Mouse (Mus musculus) erythroid progenitor cell, adult 5-6 weeks (primary cell): Measurements from ENCODE around the gene Jakmip3. TPM values are rescaled to one million over a fixed set of nuclear protein-coding genes. Genes with fewer than 3 reads are reported as not detected.

Experiments
- ATAC-seq: replicated peaks from 2 replicates; pipeline ENCODE4 v1.8.0; 2016; ENCODE audit warnings: moderate number of reproducible peaks, mild to moderate bottlenecking, moderate TSS enrichment, inconsistent platforms; ENCODE audit not compliant: poor library complexity, low FRiP score, severe bottlenecking
- total RNA-seq, 2 experiments: library from RNA; stranded (forward) in 1 of 2; stranded (reverse) in 1 of 2; fragments of 150-400 nt in 1 of 2; fragments of 186-747, 209-891 nt in 1 of 2; gene quantifications; 2 replicates each; pipeline versions ENCODE4 v1.2.3 to v1.2.4; 2015 to 2017; ENCODE audit warnings: low replicate concordance in 2 of 2

The Jakmip3 gene
- total RNA-seq, 2 experiments from 2014 or later = not detected

DNA sequence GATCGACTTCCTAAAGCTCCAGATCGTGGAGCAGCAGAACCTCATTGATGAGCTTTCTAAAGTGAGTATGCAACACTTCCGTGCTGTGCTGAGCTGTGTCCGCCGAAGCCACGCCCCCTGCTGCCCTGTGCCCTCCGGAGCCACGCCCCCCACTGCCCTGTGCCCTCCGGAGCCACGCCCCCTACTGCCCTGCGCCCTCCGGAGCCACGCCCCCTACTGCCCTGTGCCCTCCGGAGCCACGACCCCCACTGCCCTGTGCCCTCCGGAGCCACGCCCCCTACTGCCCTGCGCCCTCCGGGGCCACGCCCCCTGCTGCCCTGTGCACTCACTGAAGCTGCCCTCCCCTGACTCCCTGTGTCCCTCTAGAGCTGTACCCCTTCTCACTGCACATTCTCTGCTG, 80.4 kb downstream of the Jakmip3 start:
- no peak for ATAC-seq

DNA sequence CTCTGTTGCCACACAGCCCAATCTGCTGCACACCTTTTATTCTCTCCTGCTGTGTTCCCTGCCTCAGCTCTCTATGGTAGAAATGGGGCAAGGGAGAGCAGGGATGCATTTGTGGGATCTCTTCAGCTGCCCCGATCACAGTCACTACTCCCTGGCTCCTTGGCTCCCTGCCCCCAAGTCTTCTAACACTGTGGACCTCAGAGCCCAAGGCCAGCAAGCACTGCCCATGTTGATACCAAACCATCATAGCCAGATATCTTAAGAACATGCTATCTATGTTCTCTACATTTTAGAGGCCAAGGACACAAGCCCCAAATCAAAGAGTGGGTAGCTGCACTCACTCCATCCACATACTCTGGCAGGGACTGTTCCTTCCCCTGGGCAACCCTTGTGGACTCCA, 80.8 kb downstream of the Jakmip3 start:
- ATAC-seq = no peak

DNA sequence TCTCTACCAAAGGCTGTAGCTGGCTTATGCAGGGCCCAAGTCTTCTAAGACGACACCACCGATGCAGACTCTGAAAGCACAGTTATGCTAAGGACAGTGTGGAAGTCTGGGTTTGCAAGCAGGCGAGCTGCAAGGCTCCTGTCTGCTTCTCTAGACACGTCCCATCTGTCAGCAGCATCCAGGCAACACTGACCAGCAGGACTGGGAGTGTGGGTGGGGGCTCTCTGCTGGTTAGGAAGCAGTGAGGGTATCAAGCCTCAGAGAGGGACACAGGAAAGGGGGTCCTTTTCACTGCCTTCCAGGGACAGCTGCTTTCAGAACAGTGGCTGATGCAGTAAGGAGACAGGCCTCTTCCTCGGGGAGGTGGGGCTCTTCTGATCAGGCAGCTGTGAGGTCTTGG, 86.6 kb downstream of the Jakmip3 start:
- no peak for ATAC-seq

DNA sequence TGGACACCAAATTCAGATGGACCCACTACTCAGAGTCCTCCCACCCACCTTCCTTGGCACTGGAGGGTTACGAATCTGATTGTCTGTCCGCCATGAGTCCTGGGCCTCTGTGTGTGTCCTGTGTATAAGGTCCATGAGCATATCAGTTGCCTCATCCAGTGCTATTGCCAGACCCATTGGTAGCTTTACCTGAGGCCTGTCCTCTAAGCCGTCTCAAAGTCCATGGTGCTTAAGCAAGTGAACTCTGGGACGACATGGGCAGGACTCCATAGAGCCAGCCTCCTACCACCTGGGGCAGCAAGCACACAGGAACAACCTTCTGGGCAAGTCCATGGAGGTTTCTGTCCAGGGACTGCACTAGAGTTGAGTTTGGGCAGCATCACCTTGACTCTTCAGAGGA, 90.7 kb downstream of the Jakmip3 start:
- no peak for ATAC-seq

DNA sequence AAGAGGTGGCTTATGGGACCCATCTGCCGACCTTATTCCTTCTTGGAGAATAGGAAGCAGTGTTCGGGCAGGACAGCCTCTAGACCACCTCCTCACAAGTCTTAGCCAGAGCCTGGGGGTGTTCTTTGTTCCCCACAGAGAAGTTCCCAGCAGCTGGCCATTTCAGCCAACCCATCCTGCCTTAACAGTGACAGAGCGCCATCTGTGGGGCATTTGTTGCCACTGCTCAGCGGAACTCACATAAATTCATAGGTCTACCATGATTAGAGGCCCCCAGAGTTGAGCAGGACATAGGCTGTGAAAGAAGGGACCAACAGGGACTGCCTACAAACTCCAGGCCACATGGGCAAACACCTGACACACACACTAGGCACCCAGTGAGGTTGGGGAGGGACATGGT, 122.9 kb downstream of the Jakmip3 start:
- no peak for ATAC-seq

DNA sequence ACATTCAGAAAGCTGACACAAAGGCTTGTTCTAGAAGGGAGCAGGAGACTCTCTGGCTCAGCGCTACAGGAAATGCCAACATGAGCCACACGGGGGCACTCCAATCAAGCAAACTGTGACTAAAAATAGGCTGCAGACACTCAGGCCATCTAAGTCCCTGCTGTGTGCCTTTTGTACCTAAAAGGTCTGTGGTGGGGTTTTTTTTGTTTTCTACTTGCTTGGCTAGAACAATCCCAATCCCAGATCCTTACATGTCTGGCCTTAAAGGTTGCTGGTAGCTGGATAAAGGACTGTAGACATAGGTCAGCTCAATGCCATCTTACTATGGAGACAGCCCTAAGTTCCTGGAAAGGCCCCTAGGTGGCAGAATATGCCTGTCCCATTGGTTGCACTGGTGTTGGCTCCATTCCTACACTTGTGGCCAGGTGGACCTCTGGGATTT, 127.7 kb downstream of the Jakmip3 start:
- 0 out of 2 replicates have a peak, but pooled peaks have one; percentile 47 for ATAC-seq

DNA sequence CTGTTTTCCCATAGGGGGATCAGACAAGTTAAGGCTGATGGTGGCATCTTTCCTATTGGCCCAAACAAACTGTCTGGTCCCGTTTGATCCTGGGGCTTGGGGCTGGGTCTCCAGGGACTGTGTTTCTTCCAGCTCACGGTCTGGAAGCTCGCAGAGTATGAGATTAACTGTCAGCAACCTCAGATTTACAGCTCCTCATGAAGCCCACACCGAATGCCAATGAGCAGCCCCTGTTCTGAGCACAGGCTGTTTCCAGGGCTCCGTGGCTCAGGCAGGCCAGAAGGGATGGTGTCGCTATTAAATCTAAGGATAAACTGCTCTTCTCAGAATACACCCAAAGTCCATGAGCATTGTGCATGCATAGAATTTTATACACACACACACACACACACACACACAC, 133.7 kb downstream of the Jakmip3 start:
- ATAC-seq = no peak

DNA sequence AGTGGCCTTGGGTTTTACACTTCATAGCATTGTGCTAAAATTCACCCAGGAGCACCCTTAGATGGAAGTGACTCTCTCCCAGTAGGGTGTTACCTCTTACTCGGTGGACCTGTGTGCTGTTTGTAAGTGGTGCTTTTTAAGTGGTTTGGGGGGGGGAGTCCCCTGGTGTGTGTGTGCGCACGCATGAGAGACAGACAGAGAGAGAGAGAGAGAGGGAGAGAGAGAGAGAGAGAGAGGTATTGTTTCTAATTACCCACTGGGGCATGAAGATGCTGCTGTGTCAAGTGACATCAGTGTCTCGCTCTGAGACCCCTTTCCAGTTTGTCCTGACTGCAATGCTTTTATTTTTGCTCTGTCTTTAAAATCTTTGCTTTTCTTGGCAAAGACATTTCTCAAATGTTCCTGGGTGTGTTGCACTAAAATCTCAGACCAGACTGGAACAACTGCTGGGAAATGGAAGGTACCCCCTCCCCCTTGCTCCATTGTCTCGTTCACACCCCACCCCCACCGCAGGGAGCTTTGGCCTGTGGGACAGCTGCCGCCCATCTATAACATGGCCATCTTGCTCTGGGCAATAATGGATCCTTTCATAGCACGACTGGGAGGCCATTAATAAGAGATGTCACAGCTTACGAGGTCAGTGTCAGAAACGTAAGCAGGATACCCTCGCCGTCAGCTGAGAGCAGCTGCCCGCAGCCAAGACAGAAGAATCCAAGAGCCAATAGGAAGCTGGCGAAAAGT, 134.7 kb downstream of the Jakmip3 start:
- no peak for ATAC-seq

DNA sequence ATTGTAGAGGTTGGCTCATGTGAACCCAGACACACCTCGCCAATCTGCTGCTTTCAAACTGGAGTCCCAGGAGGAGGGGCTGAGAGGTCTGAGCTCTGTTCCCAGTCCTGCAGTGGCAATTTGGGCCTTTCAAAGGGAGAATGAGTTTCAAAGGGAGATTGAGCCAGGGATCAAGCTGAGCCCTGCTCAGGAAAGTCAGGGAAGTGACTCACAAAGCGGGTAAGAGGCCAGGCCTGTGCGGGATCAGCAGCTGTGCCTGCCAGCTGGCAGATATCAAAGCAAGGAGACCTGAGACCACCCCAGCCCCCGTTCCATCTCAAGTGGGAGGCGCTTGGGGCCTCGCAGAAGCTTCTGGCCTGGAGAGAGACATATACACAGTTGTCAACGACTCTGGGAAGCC, 136.8 kb downstream of the Jakmip3 start:
- ATAC-seq = no peak

DNA sequence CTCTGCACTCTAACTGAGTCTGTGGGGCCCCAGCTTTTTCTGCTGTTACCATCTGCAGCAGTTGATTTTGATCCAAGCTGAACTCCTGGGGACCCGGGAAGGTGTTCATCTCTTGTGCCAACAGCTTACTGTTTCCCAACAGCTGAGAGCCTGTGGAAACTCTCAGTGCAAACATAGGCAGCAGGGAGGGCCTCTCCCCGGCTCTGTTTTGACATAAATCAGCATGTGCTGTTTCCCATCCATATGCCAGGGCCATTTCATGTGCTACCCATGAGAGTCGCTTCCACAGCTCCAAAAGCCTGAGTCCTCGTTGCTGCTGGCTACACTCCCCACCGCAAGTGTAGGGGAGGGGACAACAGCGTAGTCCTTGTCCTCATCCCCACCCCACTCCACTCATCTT, 137.7 kb downstream of the Jakmip3 start:
- no peak for ATAC-seq

DNA sequence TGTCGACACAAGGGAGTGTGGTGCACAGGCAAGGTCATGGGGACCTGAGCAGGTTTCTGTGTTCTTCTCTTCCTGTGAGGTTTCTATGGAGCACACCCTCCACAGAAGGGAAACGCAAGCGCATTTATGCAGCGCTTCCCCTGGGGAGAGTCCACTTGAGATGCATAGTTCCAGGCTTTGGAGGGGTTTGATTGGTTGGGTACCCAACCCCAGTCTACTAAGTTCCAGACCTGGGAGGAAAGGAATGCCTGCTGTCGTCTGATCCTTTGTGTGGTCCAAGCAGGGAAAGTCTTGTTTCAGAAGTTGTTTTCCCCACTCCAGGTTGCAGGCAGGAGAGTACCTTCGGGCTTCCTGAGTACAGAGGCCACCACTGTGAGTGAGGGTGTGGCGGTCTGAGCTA, 138.6 kb downstream of the Jakmip3 start:
- no peak for ATAC-seq

DNA sequence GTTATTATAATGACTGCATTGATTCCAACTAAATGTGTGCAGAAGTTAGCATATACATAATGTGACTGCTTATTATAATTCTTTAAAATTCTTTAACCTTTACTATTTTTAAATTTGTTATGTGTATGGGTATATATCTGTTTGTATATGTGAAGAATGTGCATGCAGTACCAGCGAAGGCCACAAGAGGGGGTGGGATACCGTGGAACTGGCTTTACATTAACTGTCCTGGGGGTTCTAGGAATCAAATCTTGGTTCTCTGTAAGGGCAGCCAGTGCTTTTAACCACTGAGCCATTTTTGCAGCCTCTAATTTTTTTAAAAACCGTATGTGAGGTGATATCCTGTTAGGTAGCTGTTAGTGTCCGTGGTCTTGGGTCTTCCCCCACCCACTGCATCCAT, 140.2 kb downstream of the Jakmip3 start:
- ATAC-seq = no peak

DNA sequence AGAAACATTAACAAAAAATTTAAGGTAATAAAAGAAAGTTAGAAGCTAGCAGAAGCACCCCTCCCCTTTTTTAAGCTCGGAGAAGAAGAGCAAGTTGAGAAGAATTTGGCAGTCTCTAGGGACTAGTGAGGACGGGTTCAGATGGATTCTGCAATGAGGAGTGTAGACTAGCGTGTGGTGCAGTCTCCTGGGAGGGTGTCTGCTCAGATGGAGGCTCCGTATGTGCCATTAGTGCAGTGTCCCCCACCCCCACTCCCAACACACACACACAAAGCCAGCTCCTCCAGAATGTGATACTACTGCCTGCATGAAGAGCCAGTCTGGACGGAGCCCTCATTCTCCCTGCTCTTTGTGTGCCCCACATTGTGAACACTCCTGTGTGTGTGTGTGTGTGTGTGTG, 140.6 kb downstream of the Jakmip3 start:
- ATAC-seq = no peak

DNA sequence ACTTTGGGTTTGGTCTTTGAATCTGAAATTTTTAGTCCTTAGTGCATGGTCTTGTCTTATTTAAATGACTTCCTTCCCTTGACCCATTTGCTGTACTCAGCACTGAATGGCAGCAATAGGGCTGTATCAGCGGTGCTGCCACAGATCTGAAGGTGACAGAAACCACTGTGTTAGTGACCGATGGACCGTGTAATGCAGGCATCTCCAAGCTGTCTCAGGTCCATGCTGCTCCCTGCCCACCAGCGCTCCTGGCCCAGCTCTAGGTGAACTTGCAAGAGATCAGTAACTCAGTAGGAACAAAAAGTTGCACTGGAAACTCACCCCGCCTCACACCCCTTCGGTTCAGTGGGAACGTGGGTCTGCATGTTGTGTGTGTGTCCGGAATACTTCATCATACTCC, 141.8 kb downstream of the Jakmip3 start:
- no peak for ATAC-seq

DNA sequence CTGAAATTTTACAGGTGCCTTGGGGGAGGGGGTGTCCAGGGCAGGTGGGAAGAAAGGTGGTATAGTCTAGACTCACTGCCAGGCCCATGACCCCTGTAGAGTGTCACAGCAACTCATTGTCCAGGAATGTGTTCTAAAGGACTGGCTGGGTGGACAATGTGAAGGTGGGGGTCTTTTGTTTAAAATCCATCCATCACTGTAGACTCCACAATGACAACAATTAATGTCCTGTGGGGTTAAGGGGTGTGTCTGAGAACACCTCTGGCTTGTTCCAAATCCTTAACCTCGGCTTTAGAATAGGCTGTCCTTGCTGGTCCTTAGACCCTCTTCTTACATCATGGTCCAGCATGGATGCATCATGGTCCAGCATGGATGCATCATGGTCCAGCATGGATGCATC, 143.8 kb downstream of the Jakmip3 start:
- ATAC-seq = no peak

DNA sequence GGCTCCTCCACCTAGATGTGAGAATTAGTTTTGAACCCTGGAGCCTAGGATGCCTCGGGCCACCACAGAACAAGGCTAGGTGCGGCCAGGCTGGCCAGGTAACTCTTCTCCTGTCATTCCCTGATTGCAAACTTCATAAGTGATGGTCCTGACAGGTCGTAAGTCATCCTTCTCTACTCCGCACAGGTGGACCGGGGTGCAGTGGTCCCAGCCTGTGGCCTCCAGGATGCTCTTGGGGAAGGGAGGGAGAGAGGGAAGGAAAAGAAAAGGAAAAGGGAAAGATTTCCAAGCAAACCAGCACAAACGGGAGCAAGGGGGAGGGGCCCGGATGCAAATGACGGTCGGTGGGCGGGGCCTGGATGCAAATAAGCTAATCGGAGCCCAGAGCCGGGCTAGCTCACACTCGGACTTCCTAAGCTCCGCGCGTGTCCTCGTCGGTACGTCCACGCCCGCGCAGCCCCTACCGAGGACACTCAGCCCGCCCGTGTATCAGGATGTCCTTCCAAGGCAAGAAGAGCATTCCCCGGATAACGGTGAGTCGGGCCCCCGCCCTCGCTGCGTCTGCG, 145.2 kb downstream of the Jakmip3 start, which contains the start of gene Dpysl4:
TSS of gene Dpysl4 (plus strand) at position 373 of the 566 bp plus-strand sequence.
- ATAC-seq = no peak

DNA sequence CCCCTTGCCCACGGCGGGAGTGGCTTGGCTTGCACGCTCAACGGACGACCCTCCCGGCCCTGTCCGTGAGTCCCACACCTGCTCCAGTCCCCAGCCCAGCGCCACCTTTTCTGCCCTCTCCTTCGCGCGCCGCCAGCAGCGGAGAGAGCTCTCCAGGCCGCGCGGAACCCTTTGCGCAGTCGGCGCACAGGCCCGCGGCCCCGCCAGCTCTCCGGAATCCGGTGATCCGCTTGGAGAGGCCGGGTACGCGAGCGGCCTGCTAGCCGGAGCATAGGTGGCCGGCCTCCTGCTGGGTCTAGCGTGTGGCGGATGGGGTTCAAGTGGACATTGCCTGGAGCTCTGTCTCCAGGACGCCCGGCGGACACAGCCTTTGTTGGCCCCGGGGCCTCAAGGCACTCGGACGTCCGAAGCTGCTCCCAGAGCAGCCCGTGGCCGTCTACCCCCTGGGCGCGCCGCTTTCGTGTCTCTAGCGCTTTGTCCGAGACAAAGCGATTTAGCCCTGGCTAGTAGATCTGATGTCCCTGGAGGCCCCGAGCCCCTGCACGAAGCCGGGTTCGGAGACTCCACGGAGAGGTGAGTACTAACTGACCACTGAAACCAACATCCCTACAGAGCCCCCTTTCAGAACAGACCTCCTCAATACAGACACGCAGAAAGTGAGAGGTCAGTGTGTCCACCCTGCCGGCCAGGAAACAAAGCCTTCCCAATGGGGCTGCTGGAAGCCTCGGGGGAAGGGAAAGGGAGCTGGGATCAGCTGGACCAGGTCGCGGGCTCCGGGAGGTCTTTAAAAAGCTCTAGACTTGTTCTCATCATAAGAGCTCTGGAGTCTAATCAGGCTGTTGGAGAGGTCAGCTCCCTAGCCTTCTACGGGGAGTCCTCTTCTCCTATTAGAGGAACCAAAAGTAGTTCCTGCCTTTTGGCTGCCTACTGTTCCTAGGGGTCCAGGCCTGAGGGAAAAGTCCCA, 145.9 kb downstream of the Jakmip3 start:
- ATAC-seq = no peak

DNA sequence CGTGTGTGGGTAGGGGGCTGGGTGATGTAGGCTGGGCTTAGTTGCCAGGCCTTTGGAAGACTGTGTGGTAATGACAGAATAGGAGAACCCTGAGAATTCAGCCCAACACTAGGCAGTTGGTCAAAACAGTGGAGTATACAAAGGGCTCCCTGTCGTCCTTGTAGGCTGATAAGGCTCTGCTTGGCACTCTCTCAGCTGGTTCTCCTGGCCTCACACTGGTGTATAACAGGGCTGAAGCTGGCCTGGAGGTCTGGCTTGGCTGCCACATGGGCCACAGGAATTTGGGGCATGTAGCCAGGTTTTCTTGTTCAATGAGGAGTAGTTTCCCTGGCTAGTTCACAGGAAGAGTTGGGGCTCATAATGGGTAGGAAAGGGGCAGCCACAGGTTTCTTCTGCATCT, 147.3 kb downstream of the Jakmip3 start:
- no peak for ATAC-seq

DNA sequence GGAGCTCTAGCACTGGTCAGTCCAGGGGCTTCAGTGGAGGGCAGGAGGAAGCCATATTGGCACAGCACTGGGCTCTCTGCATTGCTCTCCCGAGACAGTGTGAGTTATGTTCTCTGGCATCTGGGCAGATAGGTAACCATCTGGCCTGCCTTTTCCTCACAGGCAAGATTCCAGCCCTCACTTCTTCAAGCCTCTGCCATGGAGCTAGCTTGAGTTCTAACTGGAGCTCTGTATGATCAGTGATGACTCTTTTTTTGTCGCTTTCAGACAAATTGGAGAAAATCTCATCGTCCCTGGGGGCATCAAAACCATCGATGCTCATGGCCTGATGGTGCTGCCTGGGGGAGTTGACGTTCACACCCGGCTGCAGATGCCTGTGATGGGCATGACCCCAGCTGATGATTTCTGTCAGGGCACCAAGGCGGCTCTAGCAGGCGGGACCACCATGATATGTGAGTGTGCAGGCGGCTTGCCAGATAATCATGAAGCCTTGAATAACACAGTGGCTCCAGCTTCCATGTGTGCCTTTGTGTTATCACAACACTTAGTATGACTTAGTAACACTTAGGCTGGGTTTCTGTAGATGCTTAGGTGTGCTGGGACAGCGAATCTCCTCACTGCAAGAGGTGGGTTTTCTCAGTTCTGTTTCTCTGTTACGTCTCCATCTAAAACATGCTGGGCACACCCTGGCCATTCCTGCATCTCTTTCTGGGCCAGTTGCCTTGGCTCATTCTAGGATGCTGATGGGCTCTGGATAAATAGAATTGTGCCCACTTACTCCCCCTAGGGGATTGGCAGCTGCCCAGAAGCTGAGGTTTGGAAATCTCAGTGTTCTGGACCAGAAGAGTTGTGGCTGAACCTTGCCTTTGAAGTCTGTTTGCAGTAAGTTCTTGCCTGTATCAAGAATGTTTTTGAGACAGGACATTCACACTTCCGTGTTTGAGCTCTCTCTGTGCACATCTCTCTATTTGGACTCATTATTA, 149.7 kb downstream of the Jakmip3 start:
- ATAC-seq = no peak
